Mouse (Mus musculus): Measurements from ENCODE around the gene Des. TPM values are rescaled to one million over a fixed set of nuclear protein-coding genes. Genes with fewer than 3 reads are reported as not detected.

Gene Des
- polyA plus RNA-seq (2012; rRNA removed) = 71.8 and 92.9 TPM in 2 replicates

GRCm38 (mm10) chr1:75360112-75361031, at the start of gene Des:
TSS of gene Des (plus strand) at chr1:75360329.
- DNase-seq (ENCODE audit: low read depth) = no peak

GRCm38 (mm10) chr1:75311694-75312093, 48.4 kb upstream of the Des start:
- DNase-seq (ENCODE audit: low read depth) = no peak

GRCm38 (mm10) chr1:75315011-75315410, 45.1 kb upstream of the Des start:
- no peak for DNase-seq (ENCODE audit: low read depth)

GRCm38 (mm10) chr1:75315456-75316365, 44.4 kb upstream of the Des start:
- no peak for DNase-seq (ENCODE audit: low read depth)

- DNase-seq (ENCODE audit: low read depth) = peak; percentile 36
Observed at GRCm38 (mm10) chr1:75316861-75317240, 43.3 kb upstream of the Des start.

GRCm38 (mm10) chr1:75317241-75318201, 42.6 kb upstream of the Des start, which contains the start of gene Dnpep:
TSS of gene Dnpep (minus strand) at chr1:75317990.
- DNase-seq (ENCODE audit: low read depth) = peak; percentile 97

GRCm38 (mm10) chr1:75318301-75318700, 41.8 kb upstream of the Des start:
- DNase-seq (ENCODE audit: low read depth) = no peak

- no peak for DNase-seq (ENCODE audit: low read depth)
Observed at GRCm38 (mm10) chr1:75318736-75319135, 41.4 kb upstream of the Des start.

GRCm38 (mm10) chr1:75319166-75319565, 41.0 kb upstream of the Des start:
- DNase-seq (ENCODE audit: low read depth) = no peak

- DNase-seq (ENCODE audit: low read depth) = no peak
Observed at GRCm38 (mm10) chr1:75327461-75327860, 32.7 kb upstream of the Des start.

GRCm38 (mm10) chr1:75331271-75331670, 28.9 kb upstream of the Des start:
- no peak for DNase-seq (ENCODE audit: low read depth)

- no peak for DNase-seq (ENCODE audit: low read depth)
Observed at GRCm38 (mm10) chr1:75336461-75336860, 23.7 kb upstream of the Des start.

- no peak for DNase-seq (ENCODE audit: low read depth)
Observed at GRCm38 (mm10) chr1:75337097-75337496, 23.0 kb upstream of the Des start.

GRCm38 (mm10) chr1:75338091-75338694, 21.9 kb upstream of the Des start:
- DNase-seq (ENCODE audit: low read depth) = no peak

GRCm38 (mm10) chr1:75339337-75339736, 20.8 kb upstream of the Des start:
- no peak for DNase-seq (ENCODE audit: low read depth)

- no peak for DNase-seq (ENCODE audit: low read depth)
Observed at GRCm38 (mm10) chr1:75340519-75340918, 19.6 kb upstream of the Des start.

GRCm38 (mm10) chr1:75342874-75343416, 17.2 kb upstream of the Des start:
- no peak for DNase-seq (ENCODE audit: low read depth)

- DNase-seq (ENCODE audit: low read depth) = no peak
Observed at GRCm38 (mm10) chr1:75344291-75345035, 15.7 kb upstream of the Des start.

- no peak for DNase-seq (ENCODE audit: low read depth)
Observed at GRCm38 (mm10) chr1:75345036-75345935, 14.8 kb upstream of the Des start.
